Mouse (Mus musculus) CH12.LX (cell line): Measurements from ENCODE around the gene Letm1. TPM values are rescaled to one million over a fixed set of nuclear protein-coding genes. Genes with fewer than 3 reads are reported as not detected.

Experiments used
- DNase-seq: peaks from one replicate; pipeline ENCODE4 v3.0.0-alpha.2; 2013; ENCODE audit errors: extremely low read depth
- H3K27ac ChIP-seq: 2 replicates; pipeline ENCODE4 v1.5.1; 2012; ENCODE audit warnings: low read depth, mild to moderate bottlenecking, control low read depth, moderate library complexity; ENCODE audit not compliant: insufficient read depth
- H3K27me3 ChIP-seq: replicated peaks from 2 replicates; pipeline ENCODE3; 2012; ENCODE audit warnings: inconsistent platforms
- H3K36me3 ChIP-seq, 2 experiments: replicated peaks in 1 of 2; 2 replicates each; pipeline versions ENCODE3 to v1.6.1; 2012; ENCODE audit warnings: inconsistent platforms in 1 of 2, low read length in 1 of 2, mild to moderate bottlenecking in 1 of 2, mixed read lengths in 1 of 2, moderate library complexity in 1 of 2; ENCODE audit not compliant: control insufficient read depth in 1 of 2, insufficient read depth in 1 of 2
- H3K4me1 ChIP-seq, 2 experiments: 2 replicates each; pipeline ENCODE4 v1.6.1; 2012; ENCODE audit warnings: inconsistent platforms in 1 of 2, moderate library complexity in 1 of 2; ENCODE audit not compliant: insufficient read depth in 2 of 2, control insufficient read depth in 1 of 2
- H3K4me2 ChIP-seq: 2 replicates; pipeline ENCODE4 v1.6.1; 2012; ENCODE audit warnings: low read depth, mild to moderate bottlenecking, control low read depth; ENCODE audit not compliant: poor library complexity, insufficient read depth, severe bottlenecking
- H3K4me3 ChIP-seq, 3 experiments: fragments of 150-350 bp in 1 of 3; sonication (generic) in 1 of 3; replicated peaks in 1 of 3; 2 replicates each; pipeline versions ENCODE3 to v1.5.1; 2011 to 2012; ENCODE audit warnings: low read depth in 2 of 3, low read length in 2 of 3, mild to moderate bottlenecking in 2 of 3, moderate library complexity in 2 of 3, control low read depth in 1 of 3, improper control_type of control experiment in 1 of 3, inconsistent platforms in 1 of 3, mixed read lengths in 1 of 3; ENCODE audit not compliant: poor library complexity in 1 of 3
- H3K79me2 ChIP-seq: replicated peaks from 2 replicates; pipeline ENCODE4 v1.6.1; 2012; ENCODE audit warnings: mild to moderate bottlenecking, moderate library complexity; ENCODE audit not compliant: control insufficient read depth, poor library complexity, insufficient read depth, severe bottlenecking; ENCODE audit errors: extremely low read depth
- H3K9ac ChIP-seq: 2 replicates; pipeline ENCODE4 v1.6.1; 2012; ENCODE audit warnings: low read depth, mild to moderate bottlenecking, control low read depth, moderate library complexity; ENCODE audit not compliant: insufficient read depth
- H3K9me3 ChIP-seq: replicated peaks from 2 replicates; pipeline ENCODE3; 2012; ENCODE audit warnings: low read length, inconsistent platforms, mixed read lengths
- BHLHE40 ChIP-seq: IDR thresholded peaks from 2 replicates; pipeline ENCODE4 v1.6.1; 2011; ENCODE audit warnings: mild to moderate bottlenecking, low read depth, low read length, improper control_type of control experiment
- CHD1 ChIP-seq: IDR thresholded peaks from 2 replicates; pipeline ENCODE4 v1.6.1; 2012; ENCODE audit warnings: low read depth, low read length, improper control_type of control experiment, inconsistent platforms
- CHD2 ChIP-seq: IDR thresholded peaks from 2 replicates; pipeline ENCODE4 v1.6.1; 2011; ENCODE audit warnings: low read length, improper control_type of control experiment
- CTCF ChIP-seq, 2 experiments: IDR thresholded peaks in 1 of 2; conservative IDR thresholded peaks in 1 of 2; 2 replicates each; pipeline ENCODE4 v1.5.1; 2011 to 2012; ENCODE audit warnings: low read depth in 2 of 2, low read length in 2 of 2, improper control_type of control experiment in 1 of 2, inconsistent platforms in 1 of 2, mild to moderate bottlenecking in 1 of 2, moderate library complexity in 1 of 2
- E2F4 ChIP-seq: IDR thresholded peaks from 2 replicates; pipeline ENCODE4 v1.6.1; 2011; ENCODE audit warnings: low read depth, low read length, improper control_type of control experiment; ENCODE audit not compliant: insufficient replicate concordance
- ELF1 ChIP-seq: IDR thresholded peaks from 2 replicates; pipeline ENCODE4 v1.6.1; 2014; ENCODE audit warnings: low read depth, mild to moderate bottlenecking, inconsistent platforms, low read length, improper control_type of control experiment
- EP300 ChIP-seq: IDR thresholded peaks from 2 replicates; pipeline ENCODE4 v1.6.1; 2011; ENCODE audit warnings: low read length, improper control_type of control experiment
- ETS1 ChIP-seq: conservative IDR thresholded peaks from 2 replicates; pipeline ENCODE4 v1.6.1; 2012; ENCODE audit warnings: low read depth, mild to moderate bottlenecking, inconsistent platforms, low read length, improper control_type of control experiment, moderate library complexity
- GABPA ChIP-seq: IDR thresholded peaks from 2 replicates; pipeline ENCODE4 v1.6.1; 2012; ENCODE audit warnings: low read depth, low read length, improper control_type of control experiment, inconsistent platforms; ENCODE audit not compliant: insufficient replicate concordance
- HCFC1 ChIP-seq: IDR thresholded peaks from 2 replicates; pipeline ENCODE4 v1.6.1; 2012; ENCODE audit warnings: low read depth, mild to moderate bottlenecking, inconsistent platforms, low read length, improper control_type of control experiment
- IRF4 ChIP-seq: IDR thresholded peaks from 2 replicates; pipeline ENCODE4 v1.6.1; 2014; ENCODE audit warnings: low read depth, mild to moderate bottlenecking, inconsistent platforms, low read length, improper control_type of control experiment
- JUN ChIP-seq: IDR thresholded peaks from 2 replicates; pipeline ENCODE4 v1.6.1; 2011; ENCODE audit warnings: low read depth, mild to moderate bottlenecking, low read length, improper control_type of control experiment, moderate library complexity; ENCODE audit not compliant: insufficient read depth
- JUND ChIP-seq: conservative IDR thresholded peaks from 2 replicates; pipeline ENCODE4 v1.6.1; 2011; ENCODE audit warnings: low read depth, low read length, improper control_type of control experiment
- KAT2A ChIP-seq: IDR thresholded peaks from 2 replicates; pipeline ENCODE4 v1.6.1; 2012; ENCODE audit warnings: low read length, improper control_type of control experiment, inconsistent platforms; ENCODE audit not compliant: insufficient replicate concordance
- MAFK ChIP-seq: IDR thresholded peaks from 2 replicates; pipeline ENCODE4 v1.6.1; 2011; ENCODE audit warnings: low read length, improper control_type of control experiment; ENCODE audit not compliant: insufficient replicate concordance
- MAX ChIP-seq: IDR thresholded peaks from 2 replicates; pipeline ENCODE4 v1.6.1; 2011; ENCODE audit warnings: low read length, improper control_type of control experiment
- MAZ ChIP-seq: IDR thresholded peaks from 2 replicates; pipeline ENCODE4 v1.6.1; 2012; ENCODE audit warnings: low read depth, mild to moderate bottlenecking, inconsistent platforms, low read length, improper control_type of control experiment, moderate library complexity
- MEF2A ChIP-seq: IDR thresholded peaks from 2 replicates; pipeline ENCODE4 v1.6.1; 2014; ENCODE audit warnings: low read depth, mild to moderate bottlenecking, inconsistent platforms, low read length, improper control_type of control experiment, borderline replicate concordance
- MXI1 ChIP-seq: IDR thresholded peaks from 2 replicates; pipeline ENCODE4 v1.6.1; 2011; ENCODE audit warnings: mild to moderate bottlenecking, low read depth, low read length, improper control_type of control experiment
- MYC ChIP-seq: IDR thresholded peaks from 2 replicates; pipeline ENCODE4 v1.6.1; 2011; ENCODE audit warnings: low read depth, mild to moderate bottlenecking, improper control_type of control experiment, low read length
- NELFE ChIP-seq: IDR thresholded peaks from 2 replicates; pipeline ENCODE4 v1.6.1; 2011; ENCODE audit warnings: low read depth, low read length, improper control_type of control experiment
- NRF1 ChIP-seq: IDR thresholded peaks from 2 replicates; pipeline ENCODE4 v1.6.1; 2014; ENCODE audit warnings: low read depth, mild to moderate bottlenecking, inconsistent platforms, low read length, improper control_type of control experiment, moderate library complexity
- PAX5 ChIP-seq: IDR thresholded peaks from 2 replicates; pipeline ENCODE4 v1.6.1; 2012; ENCODE audit warnings: low read length, inconsistent platforms, mixed read lengths
- POLR2A ChIP-seq: IDR thresholded peaks from 2 replicates; pipeline ENCODE4 v1.6.1; 2011; ENCODE audit warnings: low read depth, mild to moderate bottlenecking, improper control_type of control experiment, low read length
- POLR2AphosphoS2 ChIP-seq: IDR thresholded peaks from 2 replicates; pipeline ENCODE4 v1.6.1; 2011; ENCODE audit warnings: low read depth, low read length, improper control_type of control experiment
- RAD21 ChIP-seq: IDR thresholded peaks from 2 replicates; pipeline ENCODE4 v1.6.1; 2011; ENCODE audit warnings: low read depth, mild to moderate bottlenecking, low read length, improper control_type of control experiment, moderate library complexity
- RCOR1 ChIP-seq: conservative IDR thresholded peaks from 2 replicates; pipeline ENCODE4 v1.6.1; 2012; ENCODE audit warnings: low read depth, mild to moderate bottlenecking, inconsistent platforms, low read length, improper control_type of control experiment
- SIN3A ChIP-seq: IDR thresholded peaks from 2 replicates; pipeline ENCODE4 v1.6.1; 2012; ENCODE audit warnings: low read length, improper control_type of control experiment, inconsistent platforms
- SMC3 ChIP-seq: IDR thresholded peaks from 2 replicates; pipeline ENCODE4 v1.6.1; 2011; ENCODE audit warnings: low read depth, low read length, improper control_type of control experiment
- TBP ChIP-seq: conservative IDR thresholded peaks from 2 replicates; pipeline ENCODE4 v1.6.1; 2011; ENCODE audit warnings: low read depth, low read length, improper control_type of control experiment
- TCF12 ChIP-seq: IDR thresholded peaks from 2 replicates; pipeline ENCODE4 v1.6.1; 2014; ENCODE audit warnings: low read depth, mild to moderate bottlenecking, inconsistent platforms, low read length, improper control_type of control experiment
- UBTF ChIP-seq: IDR thresholded peaks from 2 replicates; pipeline ENCODE4 v1.6.1; 2012; ENCODE audit warnings: low read depth, mild to moderate bottlenecking, inconsistent platforms, low read length, improper control_type of control experiment, moderate library complexity
- USF1 ChIP-seq: IDR thresholded peaks from 2 replicates; pipeline ENCODE4 v1.6.1; 2014; ENCODE audit warnings: low read depth, mild to moderate bottlenecking, inconsistent platforms, low read length, improper control_type of control experiment
- USF2 ChIP-seq: conservative IDR thresholded peaks from 2 replicates; pipeline ENCODE4 v1.6.1; 2011; ENCODE audit warnings: low read depth, low read length, improper control_type of control experiment
- ZC3H11A ChIP-seq: IDR thresholded peaks from 2 replicates; pipeline ENCODE4 v1.6.1; 2012; ENCODE audit warnings: low read depth, mild to moderate bottlenecking, inconsistent platforms, low read length, improper control_type of control experiment
- ZKSCAN1 ChIP-seq: IDR thresholded peaks from 2 replicates; pipeline ENCODE4 v1.6.1; 2012; ENCODE audit warnings: low read depth, inconsistent platforms, low read length, improper control_type of control experiment, borderline replicate concordance
- ZMIZ1 ChIP-seq: IDR thresholded peaks from 2 replicates; pipeline ENCODE4 v1.6.1; 2012; ENCODE audit warnings: low read depth, mild to moderate bottlenecking, inconsistent platforms, low read length, improper control_type of control experiment
- ZNF384 ChIP-seq: IDR thresholded peaks from 2 replicates; pipeline ENCODE4 v1.6.1; 2012; ENCODE audit warnings: low read depth, low read length, improper control_type of control experiment, inconsistent platforms
- dilution Hi-C: fragments of 300-500 bp; cut with MboI; formaldehyde crosslinking; loops from 2 replicates; pipeline ENCODE4 v1.14.3; 2020; ENCODE audit warnings: low sequenced_read_pairs; ENCODE audit not compliant: extremely low pct_unique_long_range_greater_than_20kb, extremely low pct_ligation_motif_present
- in situ Hi-C: fragments of 300-500 bp; cut with MboI; formaldehyde crosslinking; loops from 3 replicates; pipeline ENCODE4 v1.14.3; 2019; ENCODE audit warnings: low sequenced_read_pairs, low pct_ligation_motif_present, low pct_unique_long_range_greater_than_20kb, mixed read lengths
- polyA plus RNA-seq: library from polyadenylated mRNA; unstranded; fragments of >175 nt; gene quantifications from 2 replicates; pipeline ENCODE4 v1.2.1, GENCODE M21; 2012; ENCODE audit warnings: low read depth; ENCODE audit not compliant: insufficient read length
- total RNA-seq, 2 experiments: library from RNA; depleted of rRNA; stranded (reverse); fragments of 300-350 nt in 1 of 2; fragments of >200 nt in 1 of 2; gene quantifications; 2 replicates each; pipeline ENCODE4 v1.2.3; 2012 to 2014

The Letm1 gene
- total RNA-seq (2012; rRNA removed) = 21.8 and 25.7 TPM in 2 replicates
- 25.1 and 27.6 TPM in 2 replicates for total RNA-seq (2014; rRNA removed)
- 43.0 and 43.4 TPM in 2 replicates for polyA plus RNA-seq

DNA sequence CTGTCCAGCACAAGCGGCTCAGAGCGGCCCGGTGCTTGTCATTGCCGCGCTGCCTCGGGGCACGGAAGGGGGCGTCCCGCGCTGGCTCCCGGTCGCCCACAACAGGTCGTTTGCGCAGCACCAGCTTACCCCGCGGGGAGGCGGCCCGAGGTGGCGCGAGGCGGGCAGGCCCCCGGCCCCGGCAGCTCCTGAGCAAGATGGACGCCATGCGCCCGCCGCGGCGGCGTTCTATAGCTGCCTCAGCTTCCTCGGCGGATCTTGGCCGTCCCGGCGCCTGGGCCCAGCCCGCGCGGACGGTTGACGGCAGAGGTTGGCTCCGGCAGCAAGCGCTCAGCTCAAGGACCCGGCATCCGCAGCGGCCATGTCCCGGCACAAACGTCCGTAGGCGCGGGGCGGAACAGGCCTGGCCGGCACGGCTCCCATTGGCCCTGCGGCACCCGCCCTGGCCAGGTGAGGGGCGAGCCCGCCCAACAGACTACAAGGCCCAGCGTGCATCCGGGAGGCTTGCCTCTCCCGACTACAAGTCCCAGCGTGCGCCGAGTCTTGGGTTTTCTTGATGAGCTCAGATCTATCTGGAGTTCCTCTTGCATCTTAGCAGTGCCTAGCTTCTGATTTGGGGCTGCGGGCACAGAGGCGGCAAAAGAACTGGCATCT is at the start of gene Letm1:
Letm1 (minus strand) TSS at position 473 of the 654 bp plus-strand sequence.
- no peaks in the 10 kb centered on the region for H3K79me2 ChIP-seq
- peak within 1 kb of the TSS; percentile 8; the same call in 1 of the 2 replicates for H3K27ac ChIP-seq
- dilution Hi-C loops (no loop called here), in situ Hi-C loops (loop anchor here (5.0 kb wide), 1 partner anchor 35 kb away; no protein-coding TSS in a partner anchor)
- peak within 1 kb of the TSS; percentile 58 for H3K4me2 ChIP-seq
- DNase-seq = peak; percentile 95
- no peaks in the 10 kb centered on the region for H3K27me3 ChIP-seq
- no peaks in the 10 kb centered on the region for H3K9me3 ChIP-seq
- TF ChIP-seq EP300 = no peak
- TF ChIP-seq MYC = no peak
- TF ChIP-seq CTCF (conservative IDR thresholded peaks at IDR 0.05 in 1 of 2, IDR thresholded peaks at IDR 0.05 in 1 of 2; ENCODE audit: low read depth in 2 of 2, low read length in 2 of 2) = peak in 1 of 2 experiments; percentile 36; a peak in 2 of 4 replicates
- TF ChIP-seq PAX5 = no peak
- no peak for TF ChIP-seq POLR2AphosphoS2
- no peak; the same call in 1 of the 2 replicates for TF ChIP-seq GABPA
- no peak for TF ChIP-seq ETS1
- TF ChIP-seq ZMIZ1 = no peak; the same call in 1 of the 2 replicates
- TF ChIP-seq SIN3A = peak; percentile 72
- TF ChIP-seq CHD2 = no peak
- TF ChIP-seq TCF12 = peak; percentile 74
- TF ChIP-seq TBP = peak; percentile 58; the same call in 1 of the 2 replicates
- no peak for TF ChIP-seq ZNF384
- TF ChIP-seq JUN = no peak
- no peak; the same call in 1 of the 2 replicates for TF ChIP-seq USF1
- TF ChIP-seq UBTF = peak; percentile 84; the same call in 1 of the 2 replicates
- no peak for TF ChIP-seq MAZ
- no peak for TF ChIP-seq BHLHE40
- TF ChIP-seq SMC3 = no peak
- peak; percentile 78 for TF ChIP-seq ELF1
- no peak for TF ChIP-seq E2F4
- peak; percentile 42 for TF ChIP-seq NRF1
- TF ChIP-seq KAT2A = peak; percentile 86; the same call in 1 of the 2 replicates
- peak; percentile 6; the same call in 1 of the 2 replicates for TF ChIP-seq IRF4
- peak; percentile 97 for TF ChIP-seq HCFC1
- no peak; the same call in 1 of the 2 replicates for TF ChIP-seq MAX
- no peak for TF ChIP-seq CHD1
- TF ChIP-seq ZKSCAN1 = no peak
- TF ChIP-seq MEF2A = peak; percentile 60; the same call in 1 of the 2 replicates
- no peak for TF ChIP-seq RAD21
- no peak for TF ChIP-seq JUND
- peak; percentile 91 for TF ChIP-seq POLR2A
- no peak for TF ChIP-seq ZC3H11A
- no peak for TF ChIP-seq RCOR1
- no peak for TF ChIP-seq USF2
- TF ChIP-seq MXI1 = 0 out of 2 replicates have a peak, but pooled peaks have one; percentile 76
- no peak for TF ChIP-seq MAFK
- TF ChIP-seq NELFE = peak; percentile 83
- H3K4me3 ChIP-seq = peak within 1 kb of the TSS; percentile 71 to 93 (median 89)
- peaks cover 3 to 23% of the 10 kb centered on the region in 2 experiments; a peak in 3 of 4 replicates for H3K4me1 ChIP-seq
- H3K9ac ChIP-seq = peak within 1 kb of the TSS; percentile 75
- H3K36me3 ChIP-seq = peaks cover 5 to 18% of the 10 kb centered on the region in 2 experiments
